Mouse (Mus musculus): ENCODE measurements around the gene Gstp3. TPM values are rescaled to one million over a fixed set of nuclear protein-coding genes. Genes with fewer than 3 reads are reported as not detected.

Gene Gstp3
- total RNA-seq, 2 experiments from 2014 or later: 1.1 TPM; not detected in 1

Other genes with a start within 250 kb of the Gstp3 start
- gene Chka, start 207.8 kb downstream of the Gstp3 start, total RNA-seq (2021): 10 to 100 TPM; 13.6 to 14.9 TPM
- gene Tcirg1, start 152.4 kb downstream of the Gstp3 start, total RNA-seq (2021): 10 to 100 TPM; 25.9 to 34.5 TPM
- 100 to 1,000 TPM; 182 to 186 TPM for gene Ndufs8, start 146.8 kb downstream of the Gstp3 start, total RNA-seq (2021)
- 1 to 10 TPM; 6.7 to 7.1 TPM for gene Aldh3b1, start 129.8 kb downstream of the Gstp3 start, total RNA-seq (2021)
- 10 to 100 TPM; 25.8 to 26.8 TPM for gene Unc93b1, start 124.4 kb downstream of the Gstp3 start, total RNA-seq (2021)
- gene Aldh3b3, start 100.9 kb downstream of the Gstp3 start, total RNA-seq (2021): under 1 TPM; 0.08 to 0.12 TPM
- gene Aldh3b2, start 87.2 kb downstream of the Gstp3 start, total RNA-seq (2021): 1 to 10 TPM in 1 of 2 experiments, under 1 TPM in 1; 0.88 to 1.7 TPM
- 1 to 10 TPM; 7.0 to 7.6 TPM for gene Acy3, start 73.0 kb downstream of the Gstp3 start, total RNA-seq (2021)
- not detected for gene Tbx10, start 66.8 kb downstream of the Gstp3 start, total RNA-seq (2021)
- 10 to 100 TPM; 18.5 to 19.0 TPM for gene Nudt8, start 59.0 kb downstream of the Gstp3 start, total RNA-seq (2021)
- gene Gm49405, start 58.9 kb downstream of the Gstp3 start, total RNA-seq (2021): under 1 TPM; 0.49 to 0.74 TPM
- 1 to 10 TPM; 1.1 to 2.4 TPM for gene Doc2g, start 56.3 kb downstream of the Gstp3 start, total RNA-seq (2021)
- gene Ndufv1, start 46.8 kb downstream of the Gstp3 start, total RNA-seq (2021): 100 to 1,000 TPM; 314 to 350 TPM
- gene Gstp1, start 21.6 kb downstream of the Gstp3 start, total RNA-seq (2021): 100 to 1,000 TPM; 205 to 221 TPM
- 10 to 100 TPM; 40.2 to 49.5 TPM for gene Gstp2, start 13.5 kb downstream of the Gstp3 start, total RNA-seq (2021)
- not detected for gene Cabp2, start 22.0 kb upstream of the Gstp3 start, total RNA-seq (2021)
- gene Cdk2ap2, start 37.6 kb upstream of the Gstp3 start, total RNA-seq (2021): 10 to 100 TPM; 22.9 to 23.9 TPM
- gene Pitpnm1, start 40.4 kb upstream of the Gstp3 start, total RNA-seq (2021): 1 to 10 TPM; 6.1 to 7.3 TPM
- gene Aip, start 66.3 kb upstream of the Gstp3 start, total RNA-seq (2021): 10 to 100 TPM; 49.9 to 61.1 TPM
- gene Gpr152, start 80.2 kb upstream of the Gstp3 start, total RNA-seq (2021): not detected
- gene Cabp4, start 84.5 kb upstream of the Gstp3 start, total RNA-seq (2021): not detected
- 10 to 100 TPM; 73.6 to 74.5 TPM for gene Coro1b, start 89.0 kb upstream of the Gstp3 start, total RNA-seq (2021)
- 1 to 10 TPM; 1.9 to 2.2 TPM for gene Ptprcap, start 94.0 kb upstream of the Gstp3 start, total RNA-seq (2021)
- gene Rps6kb2, start 103.8 kb upstream of the Gstp3 start, total RNA-seq (2021): 10 to 100 TPM; 34.7 to 38.0 TPM
- gene Carns1, start 115.9 kb upstream of the Gstp3 start, total RNA-seq (2021): 10 to 100 TPM; 65.5 to 69.4 TPM
- gene Tbc1d10c, start 131.7 kb upstream of the Gstp3 start, total RNA-seq (2021): 1 to 10 TPM; 5.1 to 5.2 TPM
- gene Ppp1ca, start 132.5 kb upstream of the Gstp3 start, total RNA-seq (2021): 100 to 1,000 TPM; 432 to 472 TPM
- 1 to 10 TPM; 7.3 to 8.3 TPM for gene Rad9a, start 142.1 kb upstream of the Gstp3 start, total RNA-seq (2021)
- gene Clcf1, start 154.7 kb upstream of the Gstp3 start, total RNA-seq (2021): 1 to 10 TPM; 1.6 to 2.7 TPM
- gene AC109138.7, start 154.8 kb upstream of the Gstp3 start, total RNA-seq (2021): not detected
- gene Pold4, start 172.3 kb upstream of the Gstp3 start, total RNA-seq (2021): 10 to 100 TPM; 31.4 to 34.3 TPM
- gene Ssh3, start 209.6 kb upstream of the Gstp3 start, total RNA-seq (2021): 1 to 10 TPM; 4.4 to 5.2 TPM
- 1 to 10 TPM; 2.2 to 2.6 TPM for gene Ankrd13d, start 223.6 kb upstream of the Gstp3 start, total RNA-seq (2021)
- gene Grk2, start 246.7 kb upstream of the Gstp3 start, total RNA-seq (2021): 10 to 100 TPM; 42.9 to 43.8 TPM

Data from gastrocnemius, postnatal 4 days (tissue).